Mouse (Mus musculus) MEL (cell line): ENCODE results near the gene Necab2.

Source experiments
- CTCF ChIP-seq, 3 experiments: IDR thresholded peaks in 2 of 3; conservative IDR thresholded peaks in 1 of 3; 2 replicates each; pipeline ENCODE4 v1.5.1; 2011 to 2012; ENCODE audit warnings: low read length in 3 of 3, low read depth in 2 of 3, mild to moderate bottlenecking in 2 of 3, improper control_type of control experiment in 1 of 3, inconsistent platforms in 1 of 3, mixed read lengths in 1 of 3, moderate library complexity in 1 of 3; ENCODE audit not compliant: control insufficient read depth in 1 of 3, insufficient read depth in 1 of 3, poor library complexity in 1 of 3, severe bottlenecking in 1 of 3
- EP300 ChIP-seq, 2 experiments: IDR thresholded peaks; 2 replicates each; pipeline ENCODE4 v1.6.1; 2011; ENCODE audit warnings: improper control_type of control experiment in 2 of 2, low read length in 2 of 2, low read depth in 1 of 2, mild to moderate bottlenecking in 1 of 2
- GATA1 ChIP-seq: IDR thresholded peaks from 2 replicates; pipeline ENCODE4 v1.6.1; 2011; ENCODE audit warnings: low read depth, low read length, improper control_type of control experiment
- HCFC1 ChIP-seq: IDR thresholded peaks from 2 replicates; pipeline ENCODE4 v1.6.1; 2012; ENCODE audit warnings: low read depth, mild to moderate bottlenecking, inconsistent platforms, low read length, improper control_type of control experiment, moderate library complexity
- MAFK ChIP-seq: IDR thresholded peaks from 2 replicates; pipeline ENCODE4 v1.6.1; 2011; ENCODE audit warnings: low read depth, mild to moderate bottlenecking, low read length, improper control_type of control experiment, borderline replicate concordance
- POLR2A ChIP-seq, 2 experiments: IDR thresholded peaks; 2 replicates each; pipeline ENCODE4 v1.6.1; 2011 to 2012; ENCODE audit warnings: low read length in 2 of 2, mild to moderate bottlenecking in 2 of 2, control low read depth in 1 of 2, improper control_type of control experiment in 1 of 2, low read depth in 1 of 2, moderate library complexity in 1 of 2; ENCODE audit not compliant: control insufficient read depth in 1 of 2, insufficient read depth in 1 of 2, poor library complexity in 1 of 2
- POLR2AphosphoS5 ChIP-seq: IDR thresholded peaks from 2 replicates; pipeline ENCODE4 v1.6.1; 2012; ENCODE audit warnings: low read depth, borderline replicate concordance, mild to moderate bottlenecking, inconsistent platforms, low read length, moderate library complexity, mixed read lengths
- RCOR1 ChIP-seq: IDR thresholded peaks from 2 replicates; pipeline ENCODE4 v1.6.1; 2012; ENCODE audit warnings: low read depth, mild to moderate bottlenecking, inconsistent platforms, low read length, improper control_type of control experiment
- SIN3A ChIP-seq: IDR thresholded peaks from 2 replicates; pipeline ENCODE4 v1.6.1; 2012; ENCODE audit warnings: low read length, improper control_type of control experiment, inconsistent platforms
- SMC3 ChIP-seq: IDR thresholded peaks from 2 replicates; pipeline ENCODE4 v1.6.1; 2011; ENCODE audit warnings: low read depth, low read length, improper control_type of control experiment
- TAL1 ChIP-seq: IDR thresholded peaks from 2 replicates; pipeline ENCODE4 v1.6.1; 2012; ENCODE audit warnings: mild to moderate bottlenecking, inconsistent platforms, low read length, moderate library complexity, mixed read lengths
- TCF12 ChIP-seq: IDR thresholded peaks from 2 replicates; pipeline ENCODE4 v1.6.1; 2014; ENCODE audit warnings: low read depth, mild to moderate bottlenecking, inconsistent platforms, low read length, improper control_type of control experiment, moderate library complexity
- UBTF ChIP-seq: IDR thresholded peaks from 2 replicates; pipeline ENCODE4 v1.6.1; 2012; ENCODE audit warnings: low read depth, mild to moderate bottlenecking, inconsistent platforms, low read length, improper control_type of control experiment, moderate library complexity, borderline replicate concordance; ENCODE audit not compliant: insufficient read depth
- USF1 ChIP-seq: IDR thresholded peaks from 2 replicates; pipeline ENCODE4 v1.6.1; 2014; ENCODE audit warnings: low read depth, mild to moderate bottlenecking, inconsistent platforms, low read length, improper control_type of control experiment, moderate library complexity

GRCm38 (mm10) chr8:119412735-119413498 lies 33.6 kb upstream of the Necab2 start:
- no peak for TF ChIP-seq USF1
- peak; percentile 79 to 98 (median 90) for TF ChIP-seq CTCF (IDR thresholded peaks at IDR 0.05 in 2 of 3, conservative IDR thresholded peaks at IDR 0.05 in 1 of 3; ENCODE audit: control insufficient read depth in 1 of 3, insufficient read depth in 1 of 3, low read depth in 2 of 3, low read length in 3 of 3, poor library complexity in 1 of 3, severe bottlenecking in 1 of 3)
- TF ChIP-seq MAFK: no peak
- TF ChIP-seq RCOR1: no peak
- no peak for TF ChIP-seq POLR2AphosphoS5
- no peak for TF ChIP-seq EP300 (IDR thresholded peaks at IDR 0.05; ENCODE audit: low read depth in 1 of 2, low read length in 2 of 2)
- TF ChIP-seq SMC3: peak; percentile 95
- TF ChIP-seq HCFC1: no peak
- TF ChIP-seq POLR2A (IDR thresholded peaks at IDR 0.05; ENCODE audit: control insufficient read depth in 1 of 2, insufficient read depth in 1 of 2, low read depth in 1 of 2, low read length in 2 of 2, poor library complexity in 1 of 2): no peak
- no peak for TF ChIP-seq SIN3A
- no peak for TF ChIP-seq TAL1
- TF ChIP-seq UBTF: no peak
- no peak for TF ChIP-seq TCF12
- no peak for TF ChIP-seq GATA1
